Mouse (Mus musculus) erythroblast, embryonic 14.5 days (primary cell): ENCODE measurements around the gene Arid4b. TPM values are rescaled to one million over a fixed set of nuclear protein-coding genes. Genes with fewer than 3 reads are reported as not detected.
"Not testable (repeated sequence)": the region's sequence is repeated elsewhere in the genome, so short reads cannot be mapped to it uniquely, and the experiment has no call there.

Source experiments
- H3K27me3 ChIP-seq: 2 replicates; pipeline ENCODE4 v1.6.1; 2012; ENCODE audit warnings: inconsistent platforms; ENCODE audit not compliant: control insufficient read depth
- H3K36me3 ChIP-seq: 2 replicates; pipeline ENCODE4 v1.6.1; 2012; ENCODE audit warnings: mild to moderate bottlenecking, inconsistent platforms; ENCODE audit not compliant: control insufficient read depth
- H3K4me1 ChIP-seq: 2 replicates; pipeline ENCODE4 v1.6.1; 2012; ENCODE audit warnings: inconsistent platforms; ENCODE audit not compliant: control insufficient read depth
- H3K4me3 ChIP-seq: replicated peaks from 2 replicates; pipeline ENCODE3; 2012; ENCODE audit warnings: moderate library complexity, mild to moderate bottlenecking, inconsistent platforms
- H3K9me3 ChIP-seq: 2 replicates; pipeline ENCODE4 v1.6.1; 2012; ENCODE audit warnings: low read length, inconsistent platforms, mixed read lengths; ENCODE audit not compliant: control insufficient read depth
- GATA1 ChIP-seq: IDR thresholded peaks from 2 replicates; pipeline ENCODE4 v1.6.1; 2012; ENCODE audit warnings: low read length, inconsistent platforms, mixed read lengths
- TAL1 ChIP-seq: IDR thresholded peaks from 3 replicates; pipeline ENCODE4 v1.6.1; 2012; ENCODE audit warnings: low read length, inconsistent platforms, mixed read lengths
- polyA plus RNA-seq: library from polyadenylated mRNA; stranded (reverse); fragments of >175 nt; gene quantifications from 2 replicates; pipeline ENCODE4 v1.2.3, GENCODE M21; 2012

Gene Arid4b
- polyA plus RNA-seq, 1 experiment = 0.57 TPM

DNA sequence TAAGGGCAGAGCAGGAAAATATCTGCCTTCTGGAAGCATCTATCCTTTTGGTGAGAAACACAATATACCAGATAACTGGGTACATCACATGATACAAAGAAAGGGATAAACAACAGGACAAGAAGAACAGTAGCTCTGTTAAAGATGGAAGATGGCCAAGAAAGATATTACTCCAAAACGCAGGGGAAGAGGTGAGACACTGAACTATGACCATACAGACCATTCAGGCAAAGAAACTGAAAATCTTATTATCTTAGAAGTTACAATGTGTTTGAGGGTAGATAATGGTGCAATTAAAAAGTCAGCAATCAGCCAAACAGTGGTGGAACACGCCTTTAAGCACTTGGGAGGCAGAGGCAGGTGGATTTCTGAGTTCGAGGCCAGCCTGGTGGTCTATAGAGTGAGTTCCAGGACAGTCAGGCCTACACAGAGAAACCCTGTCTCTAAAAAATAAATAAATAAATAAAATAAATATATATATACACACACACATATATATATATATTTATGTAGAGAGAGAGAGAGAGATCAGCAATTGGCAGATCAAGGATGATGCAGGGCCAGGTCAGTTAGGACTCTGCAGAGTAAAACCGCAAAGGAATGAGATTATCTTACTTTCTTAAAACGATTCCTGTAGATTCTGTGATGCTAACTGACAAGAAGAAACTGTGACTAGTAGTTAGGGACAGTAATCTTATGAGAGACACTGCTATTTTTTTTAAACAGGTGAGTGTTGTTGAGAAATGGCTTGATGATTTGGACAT, 29.5 kb upstream of the Arid4b start:
- no peaks in the 10 kb centered on the region for H3K27me3 ChIP-seq
- peaks cover 89% of the 10 kb centered on the region for H3K4me1 ChIP-seq
- H3K9me3 ChIP-seq = peaks cover 3% of the 10 kb centered on the region
- peak overlapping the region; percentile 38 for H3K4me3 ChIP-seq
- TF ChIP-seq TAL1 = no peak
- peak; percentile 70 for TF ChIP-seq GATA1
- peaks cover 58% of the 10 kb centered on the region for H3K36me3 ChIP-seq

DNA sequence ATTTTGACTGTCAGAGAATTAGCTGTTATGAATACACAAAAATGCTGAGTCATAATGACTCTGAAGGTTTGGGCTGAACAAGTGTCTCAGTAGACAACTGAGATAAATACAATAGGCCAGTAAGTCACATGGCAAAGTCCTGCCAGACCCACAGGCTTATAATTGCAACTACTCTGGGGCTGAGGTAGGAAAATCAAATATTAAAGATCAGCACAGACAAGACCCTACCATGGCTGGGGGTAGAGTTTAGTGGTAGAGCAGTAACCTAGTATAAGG, 29.0 kb upstream of the Arid4b start:
- Histone ChIP-seq H3K9me3 (peaks cover 3% of the 10 kb centered on the region), H3K27me3 (no peaks in the 10 kb centered on the region), H3K36me3 (peaks cover 53% of the 10 kb centered on the region), H3K4me3 (peak overlapping the region; percentile 38), H3K4me1 (peaks cover 90% of the 10 kb centered on the region)
- no peak for TF ChIP-seq TAL1
- no peak for TF ChIP-seq GATA1

DNA sequence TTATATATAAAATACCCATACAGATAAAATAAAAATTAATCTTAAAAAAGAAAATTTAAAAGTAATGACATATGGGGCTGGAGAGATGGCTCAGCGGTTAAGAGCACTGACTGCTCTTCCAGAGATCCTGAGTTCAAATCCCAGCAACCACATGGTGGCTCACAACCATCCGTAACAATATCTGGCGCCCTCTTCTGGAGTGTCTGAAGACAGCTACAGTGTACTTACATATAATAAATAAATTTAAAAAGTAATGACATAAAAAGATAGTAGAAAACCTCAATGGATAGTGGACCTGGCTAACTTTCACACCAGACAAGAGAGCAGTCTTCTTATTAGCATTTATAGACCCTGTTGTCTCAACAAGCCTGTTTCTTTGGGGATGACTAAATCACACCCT, 27.7 kb upstream of the Arid4b start:
- H3K4me3 ChIP-seq, H3K9me3 ChIP-seq, H3K27me3 ChIP-seq: not testable (repeated sequence)
- H3K36me3 ChIP-seq = peaks cover 41% of the 10 kb centered on the region
- H3K4me1 ChIP-seq = peaks cover 81% of the 10 kb centered on the region

DNA sequence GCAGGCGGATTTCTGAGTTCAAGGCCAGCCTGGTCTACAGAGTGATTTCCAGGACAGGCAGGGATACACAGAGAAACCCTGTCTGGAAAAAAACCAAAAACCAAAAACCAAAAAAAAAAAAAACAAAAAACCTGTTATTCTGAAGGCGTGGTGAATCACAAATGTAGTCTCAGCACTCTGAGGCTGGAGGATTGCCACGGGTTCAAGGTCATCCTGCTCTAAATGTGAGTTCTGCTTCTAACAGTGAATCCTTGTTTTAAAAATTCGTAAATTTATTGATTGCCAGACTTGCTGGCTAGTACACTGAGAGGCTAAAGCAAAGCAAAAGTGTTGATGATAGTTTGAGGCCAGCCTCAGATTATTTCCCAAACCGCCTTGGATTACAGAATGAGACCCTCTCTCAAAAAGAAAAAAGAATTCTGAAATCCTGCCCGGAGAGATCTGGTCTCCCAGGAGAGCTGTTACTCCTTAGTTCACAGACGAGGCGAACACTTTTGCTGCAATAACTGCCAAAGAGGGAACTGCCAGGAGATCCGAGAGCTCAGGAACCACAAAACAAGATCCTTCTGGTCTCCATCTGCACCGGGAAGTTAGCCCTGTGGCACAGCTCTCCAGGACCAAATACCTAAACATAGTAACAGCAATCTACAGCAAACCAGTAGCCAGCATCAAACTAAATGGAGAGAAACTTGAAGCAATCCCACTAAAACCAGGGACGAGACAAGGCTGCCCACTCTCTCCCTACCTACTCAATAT, 27.0 kb upstream of the Arid4b start:
- Histone ChIP-seq H3K9me3 (peaks cover 3% of the 10 kb centered on the region), H3K27me3 (no peaks in the 10 kb centered on the region), H3K4me1 (peaks cover 80% of the 10 kb centered on the region), H3K4me3 (no peak overlapping the region), H3K36me3 (peaks cover 41% of the 10 kb centered on the region)
- no peak for TF ChIP-seq GATA1
- no peak for TF ChIP-seq TAL1

DNA sequence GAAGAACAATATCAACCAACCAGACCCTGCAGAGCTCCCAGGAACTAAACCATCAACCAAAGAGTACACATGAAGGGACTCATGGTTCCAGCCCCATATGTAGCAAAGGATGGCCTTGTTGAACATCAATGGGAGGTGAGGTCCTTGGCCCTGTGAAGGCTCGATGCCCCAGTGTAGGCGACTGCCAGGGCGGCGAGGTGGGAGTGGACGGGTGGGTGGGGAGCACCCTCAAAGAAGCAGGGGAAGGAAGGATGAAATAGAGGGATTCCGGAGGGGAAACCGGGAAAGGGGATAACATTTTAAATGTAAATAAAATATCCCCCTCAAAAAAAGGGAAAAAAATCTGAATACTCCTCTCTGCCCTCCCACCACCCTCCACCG, 24.1 kb upstream of the Arid4b start:
- Histone ChIP-seq H3K27me3 (no peaks in the 10 kb centered on the region), H3K4me1 (peaks cover 56% of the 10 kb centered on the region), H3K4me3 (peak overlapping the region; percentile 70), H3K9me3 (peaks cover 3% of the 10 kb centered on the region), H3K36me3 (peaks cover 22% of the 10 kb centered on the region)
- no peak for TF ChIP-seq GATA1
- no peak for TF ChIP-seq TAL1

DNA sequence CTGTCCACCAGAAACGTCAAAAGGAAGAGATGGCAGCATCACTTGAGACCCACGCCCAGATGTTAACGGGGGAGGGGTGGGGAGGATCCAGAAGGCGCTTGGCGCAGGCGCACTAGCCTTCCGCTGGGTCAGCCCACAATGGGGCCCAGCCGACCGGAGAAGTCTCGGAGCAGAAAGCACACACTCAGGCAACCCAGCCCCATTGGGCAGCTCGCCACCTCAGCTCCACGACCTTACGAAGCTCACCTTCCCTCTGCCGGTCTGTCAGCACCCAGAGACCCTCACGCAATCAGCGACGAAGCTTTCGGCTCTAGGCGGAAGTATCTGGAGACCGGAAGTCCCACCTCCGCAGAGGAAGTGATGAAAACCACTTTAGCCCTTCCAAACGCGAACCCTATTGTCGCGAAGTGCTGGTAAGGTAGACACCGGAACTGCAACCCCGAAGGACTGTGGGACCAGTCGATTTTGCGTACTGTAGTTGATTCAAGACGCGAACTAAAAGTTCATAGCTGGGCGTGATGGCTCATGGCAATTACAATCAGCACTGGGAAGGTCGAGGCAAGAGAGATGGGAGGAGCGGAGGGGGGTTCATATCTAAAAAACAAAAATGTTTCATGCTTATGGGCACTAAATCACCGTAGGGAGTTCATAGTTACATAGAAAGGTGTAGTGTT, 23.6 kb upstream of the Arid4b start, which contains the start of gene Tbce:
Gene Tbce, minus strand, starts transcription at position 347 of the 674 bp plus-strand sequence.
- TF ChIP-seq GATA1 (no peak), TAL1 (no peak)
- peak within 1 kb of the TSS; percentile 70 for H3K4me3 ChIP-seq
- peaks cover 3% of the 10 kb centered on the region for H3K9me3 ChIP-seq
- H3K27me3 ChIP-seq = no peaks in the 10 kb centered on the region
- peaks cover 51% of the 10 kb centered on the region for H3K4me1 ChIP-seq
- peaks cover 22% of the 10 kb centered on the region for H3K36me3 ChIP-seq

DNA sequence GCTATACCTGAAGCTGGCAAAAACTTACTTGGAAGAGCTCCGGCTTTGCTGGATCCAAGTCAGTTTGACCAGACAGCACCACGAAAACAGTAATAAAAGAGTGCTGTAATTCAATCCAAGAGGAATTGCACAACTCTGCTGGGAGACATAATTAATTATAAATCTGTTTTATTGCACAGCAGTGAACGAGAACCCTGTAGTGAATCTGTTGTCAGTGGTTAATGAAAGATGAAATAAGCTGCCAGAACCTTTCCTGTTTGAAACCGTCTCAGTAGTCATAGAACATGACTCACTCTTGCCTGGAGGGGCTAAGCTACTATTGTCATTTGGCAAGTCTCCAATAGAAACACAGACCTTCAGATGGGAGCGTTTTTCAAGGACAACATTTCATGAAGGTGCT, 22.8 kb upstream of the Arid4b start:
- H3K27me3 ChIP-seq = no peaks in the 10 kb centered on the region
- H3K4me1 ChIP-seq = peaks cover 46% of the 10 kb centered on the region
- peaks cover 3% of the 10 kb centered on the region for H3K9me3 ChIP-seq
- peak overlapping the region; percentile 70 for H3K4me3 ChIP-seq
- TF ChIP-seq GATA1 = no peak
- no peak for TF ChIP-seq TAL1
- H3K36me3 ChIP-seq = peaks cover 18% of the 10 kb centered on the region

DNA sequence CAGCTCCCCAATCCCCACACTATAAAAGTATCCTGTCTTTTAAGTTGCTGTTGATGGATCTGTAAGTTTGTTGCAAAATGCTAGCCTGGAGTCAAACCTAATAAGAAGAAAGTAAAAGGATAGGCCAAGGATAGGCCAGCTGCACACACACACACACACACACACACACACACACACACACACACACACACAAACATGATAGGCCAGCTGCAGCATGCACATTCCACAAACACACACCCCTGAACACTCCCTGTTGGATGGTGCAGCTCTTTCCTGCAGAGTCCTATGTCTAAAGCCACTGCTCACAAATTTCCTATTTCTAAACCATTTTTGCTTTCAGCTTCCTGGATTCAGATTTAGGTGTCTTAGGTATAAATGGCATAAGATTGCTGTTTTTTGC, 19.2 kb upstream of the Arid4b start:
- peaks cover 16% of the 10 kb centered on the region for H3K4me1 ChIP-seq
- H3K9me3 ChIP-seq = no peaks in the 10 kb centered on the region
- TF ChIP-seq GATA1 = no peak
- no peak for TF ChIP-seq TAL1
- no peak overlapping the region for H3K4me3 ChIP-seq
- H3K36me3 ChIP-seq = peaks cover 16% of the 10 kb centered on the region
- H3K27me3 ChIP-seq = no peaks in the 10 kb centered on the region

DNA sequence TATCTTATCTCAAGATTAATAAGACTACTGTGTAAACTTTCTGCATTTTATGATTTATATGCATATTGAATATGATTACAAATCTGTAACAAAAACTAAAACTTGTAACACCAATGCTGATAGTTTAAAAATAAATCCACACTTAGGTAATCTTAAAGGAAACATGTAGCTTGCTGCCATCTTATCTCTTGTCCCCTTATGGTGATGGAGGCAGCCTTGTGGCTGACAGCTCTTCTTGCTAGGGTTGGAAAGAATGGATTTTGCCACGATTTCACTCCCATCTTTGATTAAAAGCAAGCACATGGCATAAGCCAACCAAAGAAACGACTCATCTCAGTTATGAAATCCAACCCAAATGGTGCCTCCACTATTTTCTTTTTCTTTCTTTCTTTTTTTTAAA, 18.5 kb upstream of the Arid4b start:
- H3K36me3 ChIP-seq = peaks cover 22% of the 10 kb centered on the region
- H3K4me3 ChIP-seq = no peak overlapping the region
- H3K9me3 ChIP-seq = no peaks in the 10 kb centered on the region
- H3K4me1 ChIP-seq = peaks cover 16% of the 10 kb centered on the region
- H3K27me3 ChIP-seq = no peaks in the 10 kb centered on the region
- TF ChIP-seq TAL1 (no peak), GATA1 (no peak)
